Mouse (Mus musculus) forebrain, embryonic 11.5 days (tissue): ENCODE measurements at regions not wholly inside any gene's neighbourhood (a gene's known extent, or its start where the extent isn't known, plus 50 kb on each side); places are given as distances from the start of the nearest gene placed in this dataset.
A peak's percentile ranks its signal among the peaks of the same experiment; 100 is the strongest.

ENCODE experiments used
- ATAC-seq: fragments of 200-750 bp; cut with Nextera tagmentation; replicated peaks from 2 replicates; pipeline ENCODE4 v1.8.0; 2017; ENCODE audit warnings: moderate TSS enrichment; ENCODE audit not compliant: low FRiP score
- DNase-seq: peaks from one replicate; pipeline ENCODE4 v3.0.0-alpha.2; 2017; ENCODE audit warnings: low spot score
- H3K27ac ChIP-seq: fragments of 300-500 bp; sonication (generic); 2 replicates; pipeline ENCODE4 v1.5.1; 2014; ENCODE audit warnings: low read depth, low read length
- H3K27me3 ChIP-seq: fragments of 300-500 bp; sonication (generic); 2 replicates; pipeline ENCODE4 v1.6.1; 2014; ENCODE audit warnings: mild to moderate bottlenecking, low read length, mixed read lengths; ENCODE audit not compliant: control insufficient read depth, insufficient read depth
- H3K36me3 ChIP-seq: fragments of 300-500 bp; sonication (generic); 2 replicates; pipeline ENCODE4 v1.6.1; 2014; ENCODE audit warnings: mild to moderate bottlenecking, low read length, moderate library complexity, mixed read lengths; ENCODE audit not compliant: control insufficient read depth, insufficient read depth
- H3K4me1 ChIP-seq: fragments of 300-500 bp; sonication (generic); replicated peaks from 2 replicates; pipeline ENCODE4 v1.6.1; 2014; ENCODE audit warnings: low read length, mixed read lengths; ENCODE audit not compliant: control insufficient read depth, insufficient read depth
- H3K4me2 ChIP-seq: fragments of 300-500 bp; sonication (generic); 2 replicates; pipeline ENCODE4 v1.6.1; 2014; ENCODE audit warnings: low read depth, mild to moderate bottlenecking, low read length, moderate library complexity, mixed read lengths; ENCODE audit not compliant: severe bottlenecking
- H3K4me3 ChIP-seq: fragments of 300-500 bp; sonication (generic); 2 replicates; pipeline ENCODE4 v1.5.1; 2014; ENCODE audit warnings: low read depth, low read length
- H3K9ac ChIP-seq: fragments of 300-500 bp; sonication (generic); 2 replicates; pipeline ENCODE4 v1.6.1; 2014; ENCODE audit warnings: low read length
- H3K9me3 ChIP-seq: fragments of 300-500 bp; sonication (generic); 2 replicates; pipeline ENCODE4 v1.6.1; 2016; ENCODE audit warnings: low read length, mixed read lengths; ENCODE audit not compliant: control insufficient read depth
- WGBS: fragments of 180-500 bp; shearing (Covaris S2); extraction: QIAGEN DNeasy Blood & Tissue Kit; methylation state at CpG from one replicate; pipeline ENCODE4 v1.1.7; 2014; 5-methylcytosine and 5-hydroxymethylcytosine counted together

GRCm38 (mm10) chr6:67186537-67187274, 51.3 kb upstream of the Serbp1 start:
- DNase-seq (no peak), ATAC-seq (no peak)
- WGBS: 85% methylated on average over 7 of the region's 7 CpGs
- H3K9me3 ChIP-seq: no peaks in the 10 kb centered on the region
- no peaks in the 10 kb centered on the region for H3K36me3 ChIP-seq
- H3K4me3 ChIP-seq: no peak overlapping the region
- H3K27me3 ChIP-seq: no peaks in the 10 kb centered on the region
- H3K27ac ChIP-seq: no peak overlapping the region
- no peak overlapping the region for H3K9ac ChIP-seq
- H3K4me1 ChIP-seq: no peaks in the 10 kb centered on the region
- H3K4me2 ChIP-seq: no peak overlapping the region

- 96% methylated on average over 2 of the region's 2 CpGs for WGBS
- Histone ChIP-seq H3K9me3 (no peaks in the 10 kb centered on the region), H3K9ac (no peak overlapping the region), H3K36me3 (no peaks in the 10 kb centered on the region), H3K27ac (no peak overlapping the region), H3K4me2 (no peak overlapping the region), H3K4me1 (no peaks in the 10 kb centered on the region), H3K27me3 (no peaks in the 10 kb centered on the region), H3K4me3 (no peak overlapping the region)
- DNase-seq (no peak), ATAC-seq (no peak)
Observed at GRCm38 (mm10) chr6:67184662-67185061, 53.3 kb upstream of the Serbp1 start.

GRCm38 (mm10) chr6:67183481-67184215, 54.3 kb upstream of the Serbp1 start:
- Histone ChIP-seq H3K9ac (no peak overlapping the region), H3K36me3 (no peaks in the 10 kb centered on the region), H3K4me3 (no peak overlapping the region), H3K4me2 (no peak overlapping the region), H3K27me3 (no peaks in the 10 kb centered on the region), H3K9me3 (no peaks in the 10 kb centered on the region), H3K4me1 (no peaks in the 10 kb centered on the region), H3K27ac (no peak overlapping the region)
- no peak for DNase-seq
- no peak for ATAC-seq
- 86% methylated on average over 15 of the region's 15 CpGs for WGBS

- Histone ChIP-seq H3K4me2 (no peak overlapping the region), H3K27me3 (no peaks in the 10 kb centered on the region), H3K9me3 (no peaks in the 10 kb centered on the region), H3K36me3 (no peaks in the 10 kb centered on the region), H3K4me1 (no peaks in the 10 kb centered on the region), H3K9ac (no peak overlapping the region), H3K4me3 (no peak overlapping the region), H3K27ac (no peak overlapping the region)
- no peak for DNase-seq
- WGBS: 91% methylated on average over 2 of the region's 2 CpGs
- ATAC-seq: no peak
Observed at GRCm38 (mm10) chr6:67182453-67182852, 55.5 kb upstream of the Serbp1 start.

- 92% methylated on average over 4 of the region's 4 CpGs for WGBS
- no peak overlapping the region for H3K27ac ChIP-seq
Observed at GRCm38 (mm10) chr6:67181459-67181858, 56.5 kb upstream of the Serbp1 start.

GRCm38 (mm10) chr6:67179416-67179815, 58.6 kb upstream of the Serbp1 start:
- no peak overlapping the region for H3K9ac ChIP-seq
- H3K27me3 ChIP-seq: no peaks in the 10 kb centered on the region
- H3K4me1 ChIP-seq: no peaks in the 10 kb centered on the region
- 75% methylated on average over 7 of the region's 7 CpGs for WGBS
- H3K4me2 ChIP-seq: no peak overlapping the region
- no peak for ATAC-seq
- no peaks in the 10 kb centered on the region for H3K36me3 ChIP-seq
- no peak overlapping the region for H3K27ac ChIP-seq
- DNase-seq: no peak
- no peaks in the 10 kb centered on the region for H3K9me3 ChIP-seq
- no peak overlapping the region for H3K4me3 ChIP-seq

More at GRCm38 (mm10) chr6:67181459-67181858, 56.5 kb upstream of the Serbp1 start:
- no peak overlapping the region for H3K4me3 ChIP-seq
- H3K9me3 ChIP-seq: no peaks in the 10 kb centered on the region
- no peaks in the 10 kb centered on the region for H3K4me1 ChIP-seq
- DNase-seq (no peak), ATAC-seq (no peak)
- no peak overlapping the region for H3K4me2 ChIP-seq
- no peaks in the 10 kb centered on the region for H3K36me3 ChIP-seq
- no peaks in the 10 kb centered on the region for H3K27me3 ChIP-seq
- no peak overlapping the region for H3K9ac ChIP-seq

- DNase-seq (no peak), ATAC-seq (no peak)
- Histone ChIP-seq H3K9me3 (no peaks in the 10 kb centered on the region), H3K36me3 (no peaks in the 10 kb centered on the region), H3K4me3 (no peak overlapping the region), H3K4me1 (no peaks in the 10 kb centered on the region), H3K9ac (no peak overlapping the region), H3K27ac (no peak overlapping the region), H3K4me2 (no peak overlapping the region), H3K27me3 (no peaks in the 10 kb centered on the region)
- WGBS: 88% methylated on average over 4 of the region's 4 CpGs
Observed at GRCm38 (mm10) chr6:67178531-67178930, 59.4 kb upstream of the Serbp1 start.

- 61% methylated on average over 1 of the region's 1 CpGs for WGBS
- no peak overlapping the region for H3K27ac ChIP-seq
- H3K4me3 ChIP-seq: no peak overlapping the region
- H3K9me3 ChIP-seq: no peaks in the 10 kb centered on the region
- H3K4me2 ChIP-seq: no peak overlapping the region
- H3K36me3 ChIP-seq: no peaks in the 10 kb centered on the region
- no peak for ATAC-seq
- no peak for DNase-seq
- H3K4me1 ChIP-seq: no peaks in the 10 kb centered on the region
- no peaks in the 10 kb centered on the region for H3K27me3 ChIP-seq
- H3K9ac ChIP-seq: no peak overlapping the region
Observed at GRCm38 (mm10) chr6:67178101-67178500, 59.9 kb upstream of the Serbp1 start.

GRCm38 (mm10) chr6:67170674-67170946, 67.4 kb upstream of the Serbp1 start:
- no peak overlapping the region for H3K9ac ChIP-seq
- no peak for DNase-seq

More at GRCm38 (mm10) chr6:67170674-67170946, 67.4 kb upstream of the Serbp1 start:
- no peaks in the 10 kb centered on the region for H3K9me3 ChIP-seq
- no peak overlapping the region for H3K27ac ChIP-seq
- H3K4me2 ChIP-seq: no peak overlapping the region
- 82% methylated on average over 5 of the region's 5 CpGs for WGBS
- H3K4me1 ChIP-seq: no peaks in the 10 kb centered on the region
- H3K4me3 ChIP-seq: no peak overlapping the region
- peak; percentile 13; the same call in 1 of the 2 replicates for ATAC-seq
- no peaks in the 10 kb centered on the region for H3K27me3 ChIP-seq
- H3K36me3 ChIP-seq: no peaks in the 10 kb centered on the region
